Mouse (Mus musculus) C2C12 (cell line): ENCODE results near the gene Wipf2.

Experiments
- CEBPB ChIP-seq: IDR thresholded peaks from one replicate; pipeline ENCODE4 v1.6.1; 2011; ENCODE audit warnings: low read depth, mild to moderate bottlenecking, control low read depth, moderate library complexity
- CTCF ChIP-seq: IDR thresholded peaks from one replicate; pipeline ENCODE4 v1.5.1; 2011; ENCODE audit not compliant: control insufficient read depth, insufficient read depth, insufficient read length
- MAX ChIP-seq: IDR thresholded peaks from one replicate; pipeline ENCODE4 v1.6.1; 2011; ENCODE audit warnings: mild to moderate bottlenecking, control low read depth
- USF1 ChIP-seq: IDR thresholded peaks from one replicate; pipeline ENCODE4 v1.6.1; 2011; ENCODE audit warnings: low read depth, mild to moderate bottlenecking, control low read depth, moderate library complexity

GRCm38 (mm10) chr11:98870791-98871190, 7.4 kb downstream of the Wipf2 start:
- TF ChIP-seq USF1: no peak
- no peak for TF ChIP-seq CTCF
- no peak for TF ChIP-seq MAX
- no peak for TF ChIP-seq CEBPB
